Comparison of ENCODE assay signal across 20 mouse cellular contexts in the genomic region with DNA sequence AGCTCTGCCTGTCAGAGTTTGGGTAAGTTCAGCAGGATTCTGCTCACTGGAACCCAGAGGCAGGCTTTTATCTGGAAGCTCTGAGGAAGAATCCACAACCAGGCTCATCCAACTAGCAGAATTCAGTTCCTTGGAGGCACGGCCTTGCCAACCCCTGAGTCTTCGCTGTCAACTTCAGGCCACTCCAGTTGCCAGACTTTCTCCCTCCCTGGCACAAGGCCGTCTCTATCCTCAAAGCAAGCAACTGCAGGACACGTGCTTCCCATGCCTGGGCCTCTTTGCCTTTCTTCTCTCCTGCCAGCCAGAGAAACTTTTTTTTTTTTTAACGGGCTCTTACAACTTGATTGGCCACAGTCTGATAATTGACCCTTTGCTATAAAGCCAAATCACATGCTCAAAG. TPM values are rescaled to one million over a fixed set of nuclear protein-coding genes. Genes with fewer than 3 reads are reported as not detected.
DNase-seq lines count a peak whose midpoint lies in the region; ATAC-seq and TF ChIP-seq lines count a peak whose summit lies in the region.
"Had no signal": no experiment of that assay in that cellular context is flagged by ENCODE, and none has a peak within 500 bp of the region (broad histone marks: within the 10 kb centered on the region; RNA-seq: fewer than 3 reads in every experiment).

No protein-coding gene starts in this region.

- WGBS in hindbrain, embryonic 16.5 days = 26% methylated on average over 5 of the region's 5 CpGs
- 32% methylated on average over 5 of the region's 5 CpGs for WGBS in hindbrain, embryonic 14.5 days
- WGBS in midbrain, postnatal 0 days = 36% methylated on average over 5 of the region's 5 CpGs

- TF ChIP-seq CTCF in midbrain, postnatal 0 days (IDR thresholded peaks at IDR 0.05) = no peak

- H3K9me3 ChIP-seq in hindbrain, embryonic 16.5 days (ENCODE audit: control insufficient read depth, low read length) = no peaks in the 10 kb centered on the region
- no peaks in the 10 kb centered on the region for H3K9me3 ChIP-seq in hindbrain, embryonic 14.5 days (ENCODE audit: control insufficient read depth, low read length)
- H3K9me3 ChIP-seq in midbrain, postnatal 0 days (ENCODE audit: low read length) = no peaks in the 10 kb centered on the region
- H3K9me3 ChIP-seq: embryonic facial prominence, embryonic 12.5 days; heart, embryonic 15.5 days; hindbrain, embryonic 15.5 days; megakaryocyte, embryonic 14.5 days had no signal

- peak; percentile 44 to 77 for DNase-seq in adrenal gland, adult (ENCODE audit: inconsistent age in 2 of 2, low spot score in 1 of 2)
- no peak for DNase-seq in adrenal gland, postnatal 4 days (ENCODE audit: low spot score in 2 of 2)
- DNase-seq in hindbrain, embryonic 14.5 days (ENCODE audit: low spot score) = no peak
- peak; percentile 7 for DNase-seq in ovary, postnatal 14 days (ENCODE audit: low spot score)
- DNase-seq in ovary, postnatal 10 days (ENCODE audit: low spot score) = no peak
- peak; percentile 42 for DNase-seq in midbrain, postnatal 0 days (ENCODE audit: low spot score)
- no peak for DNase-seq in right cerebral cortex, postnatal 14 days
- DNase-seq: cerebellum, adult 9-10 months; gastrocnemius, postnatal 36 days; thymus, postnatal 4 days had no signal

- no peak overlapping the region for H3K4me3 ChIP-seq in hindbrain, embryonic 16.5 days (ENCODE audit: low read length)
- H3K4me3 ChIP-seq in hindbrain, embryonic 14.5 days (replicated peaks; ENCODE audit: low read length) = no peak overlapping the region
- H3K4me3 ChIP-seq in midbrain, postnatal 0 days (ENCODE audit: low read depth, low read length) = no peak overlapping the region
- H3K4me3 ChIP-seq: embryonic facial prominence, embryonic 12.5 days; heart, embryonic 15.5 days; hindbrain, embryonic 15.5 days; left cerebral cortex, adult 2 months; megakaryocyte, embryonic 14.5 days had no signal

- H3K27me3 ChIP-seq in hindbrain, embryonic 16.5 days (replicated peaks; ENCODE audit: control insufficient read depth, insufficient read depth, low read length) = peaks cover 7% of the 10 kb centered on the region
- H3K27me3 ChIP-seq in hindbrain, embryonic 14.5 days (ENCODE audit: control insufficient read depth, insufficient read depth, low read length) = no peaks in the 10 kb centered on the region
- H3K27me3 ChIP-seq in midbrain, postnatal 0 days (ENCODE audit: insufficient read depth, low read length) = peaks cover 7% of the 10 kb centered on the region; the same call in 1 of the 2 replicates

- no peaks in the 10 kb centered on the region for H3K36me3 ChIP-seq in hindbrain, embryonic 16.5 days (ENCODE audit: control insufficient read depth, insufficient read depth, low read length)
- no peaks in the 10 kb centered on the region for H3K36me3 ChIP-seq in hindbrain, embryonic 14.5 days (replicated peaks; ENCODE audit: control insufficient read depth, insufficient read depth)
- no peaks in the 10 kb centered on the region for H3K36me3 ChIP-seq in midbrain, postnatal 0 days (ENCODE audit: insufficient read depth, low read length)
- H3K36me3 ChIP-seq: embryonic facial prominence, embryonic 12.5 days; heart, embryonic 15.5 days; hindbrain, embryonic 15.5 days had no signal

- ATAC-seq in hindbrain, embryonic 16.5 days = peak; percentile 34; the same call in 1 of the 2 replicates
- no peak for ATAC-seq in hindbrain, embryonic 14.5 days (ENCODE audit: low FRiP score)
- no peak for ATAC-seq in midbrain, postnatal 0 days (ENCODE audit: low FRiP score)

- no peak overlapping the region for H3K4me2 ChIP-seq in hindbrain, embryonic 16.5 days (ENCODE audit: low read length)
- no peak overlapping the region for H3K4me2 ChIP-seq in hindbrain, embryonic 14.5 days (replicated peaks)
- H3K4me2 ChIP-seq in midbrain, postnatal 0 days (ENCODE audit: low read depth, low read length, poor library complexity, severe bottlenecking) = no peak overlapping the region
- H3K4me2 ChIP-seq: embryonic facial prominence, embryonic 12.5 days; heart, embryonic 15.5 days; hindbrain, embryonic 15.5 days had no signal

- H3K9ac ChIP-seq in hindbrain, embryonic 16.5 days (ENCODE audit: low read depth, low read length) = no peak overlapping the region
- no peak overlapping the region for H3K9ac ChIP-seq in hindbrain, embryonic 14.5 days
- no peak overlapping the region for H3K9ac ChIP-seq in midbrain, postnatal 0 days (replicated peaks; ENCODE audit: low read length, poor library complexity, severe bottlenecking)
- H3K9ac ChIP-seq: embryonic facial prominence, embryonic 12.5 days; heart, embryonic 15.5 days; hindbrain, embryonic 15.5 days had no signal

- H3K4me1 ChIP-seq in hindbrain, embryonic 16.5 days (ENCODE audit: control insufficient read depth, insufficient read depth, low read depth, low read length) = no peaks in the 10 kb centered on the region
- H3K4me1 ChIP-seq in hindbrain, embryonic 14.5 days (replicated peaks; ENCODE audit: control insufficient read depth, insufficient read depth, low read length) = 0 out of 2 replicates have a peak, but pooled peaks cover 5% of the 10 kb centered on the region
- H3K4me1 ChIP-seq in midbrain, postnatal 0 days (ENCODE audit: insufficient read depth, low read length) = no peaks in the 10 kb centered on the region
- H3K4me1 ChIP-seq: heart, embryonic 15.5 days; hindbrain, embryonic 15.5 days had no signal

- H3K27ac ChIP-seq in hindbrain, embryonic 16.5 days (ENCODE audit: low read depth, low read length) = no peak overlapping the region
- no peak overlapping the region for H3K27ac ChIP-seq in hindbrain, embryonic 14.5 days
- no peak overlapping the region for H3K27ac ChIP-seq in midbrain, postnatal 0 days (ENCODE audit: low read depth, low read length)
- H3K27ac ChIP-seq: embryonic facial prominence, embryonic 12.5 days; heart, embryonic 15.5 days; hindbrain, embryonic 15.5 days; left cerebral cortex, adult 2 months had no signal

RNA-seq across cellular contexts. Expression of a gene that starts 19.2 kb away (rescaled TPM):
- not detected for total RNA-seq in adrenal gland, postnatal 4 days (2021)
- not detected in 2 replicates for polyA plus RNA-seq in hindbrain, embryonic 16.5 days (2015; fragmentation: Nextera tagmentation; extraction: Ambion mirVana)
- polyA plus RNA-seq in hindbrain, embryonic 14.5 days (2014; fragmentation: Nextera tagmentation; extraction: Ambion mirVana) = not detected in 2 replicates
- total RNA-seq in midbrain, postnatal 0 days (2014; rRNA removed) = 0.27 TPM in 1 of 2 replicates, not detected in the other
- 0.31 and 0.39 TPM in 2 replicates for polyA plus RNA-seq in midbrain, postnatal 0 days (2015; fragmentation: Nextera tagmentation; extraction: Ambion mirVana)
- total RNA-seq: gastrocnemius, postnatal 36 days; layer of hippocampus, adult 18-20 months; left cerebral cortex, adult 2 months had no signal
- polyA plus RNA-seq: heart, embryonic 15.5 days; hindbrain, embryonic 15.5 days; kidney, embryonic 14.5 days; limb, embryonic 14.5 days; lung, embryonic 16.5 days had no signal

RNA-seq across cellular contexts. Expression of a gene that starts 36.3 kb away (rescaled TPM):
- 1 to 10 TPM; 4.0 to 5.1 TPM for total RNA-seq in adrenal gland, postnatal 4 days (2021)
- 0.05 and 0.07 TPM in 2 replicates for polyA plus RNA-seq in hindbrain, embryonic 16.5 days (2015; fragmentation: Nextera tagmentation; extraction: Ambion mirVana)
- 0.16 TPM in 1 of 2 replicates, not detected in the other for polyA plus RNA-seq in hindbrain, embryonic 14.5 days (2014; fragmentation: Nextera tagmentation; extraction: Ambion mirVana)
- 1.0 and 2.5 TPM in 2 replicates for total RNA-seq in midbrain, postnatal 0 days (2014; rRNA removed)
- 0.44 and 0.58 TPM in 2 replicates for polyA plus RNA-seq in midbrain, postnatal 0 days (2015; fragmentation: Nextera tagmentation; extraction: Ambion mirVana)
- polyA plus RNA-seq: heart, embryonic 15.5 days had no signal

RNA-seq across cellular contexts. Expression of a gene that starts 42.0 kb away (rescaled TPM):
- 10 to 100 TPM; 83.4 to 87.0 TPM for total RNA-seq in adrenal gland, postnatal 4 days (2021)
- polyA plus RNA-seq in hindbrain, embryonic 16.5 days (2015; fragmentation: Nextera tagmentation; extraction: Ambion mirVana) = 187 and 190 TPM in 2 replicates
- 227 and 244 TPM in 2 replicates for polyA plus RNA-seq in hindbrain, embryonic 14.5 days (2014; fragmentation: Nextera tagmentation; extraction: Ambion mirVana)
- 83.6 and 116 TPM in 2 replicates for total RNA-seq in midbrain, postnatal 0 days (2014; rRNA removed)
- 231 and 234 TPM in 2 replicates for polyA plus RNA-seq in midbrain, postnatal 0 days (2015; fragmentation: Nextera tagmentation; extraction: Ambion mirVana)

RNA-seq across cellular contexts. Expression of a gene that starts 54.9 kb away (rescaled TPM):
- 1 to 10 TPM; 6.5 to 7.1 TPM for total RNA-seq in adrenal gland, postnatal 4 days (2021)
- 2.0 and 2.4 TPM in 2 replicates for polyA plus RNA-seq in hindbrain, embryonic 16.5 days (2015; fragmentation: Nextera tagmentation; extraction: Ambion mirVana)
- polyA plus RNA-seq in hindbrain, embryonic 14.5 days (2014; fragmentation: Nextera tagmentation; extraction: Ambion mirVana) = 2.9 and 3.6 TPM in 2 replicates
- total RNA-seq in midbrain, postnatal 0 days (2014; rRNA removed) = 1.9 and 2.6 TPM in 2 replicates
- 1.4 and 1.8 TPM in 2 replicates for polyA plus RNA-seq in midbrain, postnatal 0 days (2015; fragmentation: Nextera tagmentation; extraction: Ambion mirVana)

Comparison
In these comparisons a context has a peak if more than half of its experiments do, and no peak if none do; other contexts are left out.
1. DNase-seq: peak in adrenal gland, adult (2 of 2), ovary, postnatal 14 days (single experiment) and midbrain, postnatal 0 days (single experiment); none in adrenal gland, postnatal 4 days (0 of 2), hindbrain, embryonic 14.5 days (single experiment), ovary, postnatal 10 days (single experiment) and right cerebral cortex, postnatal 14 days (single experiment).